Comparison of ENCODE assay signal across 8 mouse cellular contexts in the genomic region with DNA sequence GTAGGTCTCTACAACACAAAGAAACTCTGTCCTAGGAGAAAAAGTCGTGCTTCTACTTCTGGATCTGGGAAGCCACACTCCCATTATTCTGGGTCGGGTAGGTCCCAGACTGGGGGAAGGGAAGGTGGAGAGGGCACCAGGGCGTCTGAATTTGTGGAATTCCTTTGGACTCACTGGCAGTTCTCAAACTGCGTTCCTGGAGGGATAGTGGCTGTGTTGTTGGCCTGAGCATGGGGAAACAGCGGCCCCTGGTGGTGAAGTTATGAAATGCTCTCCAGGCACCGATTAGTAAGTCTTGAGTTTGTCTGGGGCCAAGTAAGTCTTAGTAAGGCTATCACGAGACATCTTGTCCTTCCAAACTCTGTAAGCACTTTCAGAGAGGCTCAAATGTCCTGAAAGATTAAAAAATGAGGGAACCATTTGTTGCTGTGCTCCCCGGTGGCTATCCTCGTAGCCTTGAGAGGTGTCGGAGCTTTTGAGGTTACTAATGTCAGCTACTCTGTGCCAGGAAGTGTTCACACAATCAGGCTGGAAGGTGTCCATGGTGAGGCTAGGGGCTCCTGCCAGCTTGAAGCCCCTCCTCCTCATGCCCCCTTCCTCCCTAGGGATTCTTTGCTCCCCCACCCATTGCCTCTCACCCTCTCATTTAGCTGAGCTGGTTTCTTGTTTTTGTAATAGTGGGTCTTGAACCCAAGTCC. TPM values are rescaled to one million over a fixed set of nuclear protein-coding genes. Genes with fewer than 3 reads are reported as not detected.
A peak's percentile ranks its signal among the peaks of the same experiment; 100 is the strongest.
DNase-seq lines count a peak whose midpoint lies in the region; ATAC-seq and TF ChIP-seq lines count a peak whose summit lies in the region.

No protein-coding gene starts in this region.

- H3K27ac ChIP-seq in heart, embryonic 11.5 days (ENCODE audit: low read depth, low read length), result no peak overlapping the region
- no peak overlapping the region for H3K27ac ChIP-seq in kidney, postnatal 0 days
- no peak overlapping the region for H3K27ac ChIP-seq in liver, embryonic 12.5 days
- H3K27ac ChIP-seq in neural tube, embryonic 11.5 days (ENCODE audit: low read depth, low read length), result no peak overlapping the region
- no peak overlapping the region for H3K27ac ChIP-seq in stomach, embryonic 16.5 days (ENCODE audit: low read length)

- peak; percentile 81 for ATAC-seq in CD4-positive, CD25-positive, alpha-beta regulatory T cell, adult 4 months
- peak; percentile 77 for ATAC-seq in erythroblast, adult 5-6 weeks (replicated peaks; ENCODE audit: low FRiP score, poor library complexity, severe bottlenecking)
- ATAC-seq in heart, embryonic 11.5 days (replicated peaks; ENCODE audit: insufficient number of reproducible peaks, low FRiP score, low TSS enrichment), result no peak; the same call in 1 of the 2 replicates
- peak; percentile 67 for ATAC-seq in kidney, postnatal 0 days (replicated peaks; ENCODE audit: low FRiP score, low read depth)
- ATAC-seq in liver, embryonic 12.5 days, result no peak
- 0 out of 2 replicates have a peak, but pooled peaks have one; percentile 48 for ATAC-seq in neural tube, embryonic 11.5 days (ENCODE audit: insufficient read depth, low FRiP score, low TSS enrichment)
- peak; percentile 49; the same call in 1 of the 2 replicates for ATAC-seq in stomach, embryonic 16.5 days (ENCODE audit: insufficient read depth, low FRiP score)

- no peaks in the 10 kb centered on the region for H3K27me3 ChIP-seq in heart, embryonic 11.5 days (ENCODE audit: control insufficient read depth, insufficient read depth, low read length)
- H3K27me3 ChIP-seq in kidney, postnatal 0 days (ENCODE audit: insufficient read depth, low read length), result no peaks in the 10 kb centered on the region
- H3K27me3 ChIP-seq in liver, embryonic 12.5 days (replicated peaks), result peaks cover 10% of the 10 kb centered on the region
- no peaks in the 10 kb centered on the region for H3K27me3 ChIP-seq in neural tube, embryonic 11.5 days (ENCODE audit: control insufficient read depth, insufficient read depth, low read length)
- H3K27me3 ChIP-seq in stomach, embryonic 16.5 days (ENCODE audit: control insufficient read depth, insufficient read depth, low read length), result no peaks in the 10 kb centered on the region

- no peaks in the 10 kb centered on the region for H3K9me3 ChIP-seq in heart, embryonic 11.5 days (replicated peaks; ENCODE audit: control insufficient read depth, low read length)
- no peaks in the 10 kb centered on the region for H3K9me3 ChIP-seq in kidney, postnatal 0 days (replicated peaks; ENCODE audit: low read length)
- no peaks in the 10 kb centered on the region for H3K9me3 ChIP-seq in liver, embryonic 12.5 days (replicated peaks)
- no peaks in the 10 kb centered on the region for H3K9me3 ChIP-seq in neural tube, embryonic 11.5 days (ENCODE audit: control insufficient read depth, low read length)
- H3K9me3 ChIP-seq in stomach, embryonic 16.5 days (replicated peaks; ENCODE audit: control insufficient read depth, low read length), result no peaks in the 10 kb centered on the region

- no peaks in the 10 kb centered on the region for H3K36me3 ChIP-seq in heart, embryonic 11.5 days (ENCODE audit: control insufficient read depth, insufficient read depth, low read length)
- H3K36me3 ChIP-seq in kidney, postnatal 0 days (ENCODE audit: insufficient read depth, low read length), result no peaks in the 10 kb centered on the region
- H3K36me3 ChIP-seq in liver, embryonic 12.5 days, result no peaks in the 10 kb centered on the region
- no peaks in the 10 kb centered on the region for H3K36me3 ChIP-seq in neural tube, embryonic 11.5 days (ENCODE audit: control insufficient read depth, insufficient read depth, low read length)
- H3K36me3 ChIP-seq in stomach, embryonic 16.5 days (ENCODE audit: control insufficient read depth, insufficient read depth, low read length), result no peaks in the 10 kb centered on the region

- H3K4me2 ChIP-seq in heart, embryonic 11.5 days, result peak overlapping the region; percentile 35
- no peak overlapping the region for H3K4me2 ChIP-seq in kidney, postnatal 0 days (ENCODE audit: low read length)
- H3K4me2 ChIP-seq in liver, embryonic 12.5 days, result 0 out of 2 replicates have a peak overlapping the region, but pooled peaks have one; percentile 24
- H3K4me2 ChIP-seq in neural tube, embryonic 11.5 days (ENCODE audit: low read depth), result no peak overlapping the region
- H3K4me2 ChIP-seq in stomach, embryonic 16.5 days (ENCODE audit: low read depth, low read length), result no peak overlapping the region

- TF ChIP-seq POLR2A in brain, embryonic 14.5 days (IDR thresholded peaks at IDR 0.05; ENCODE audit: borderline replicate concordance, extremely low read depth, insufficient read depth, insufficient read length, poor library complexity, severe bottlenecking), result no peak

- peak; percentile 94 for DNase-seq in brain, embryonic 14.5 days (ENCODE audit: low read depth)
- peak; percentile 95 for DNase-seq in kidney, postnatal 0 days (ENCODE audit: low spot score)
- DNase-seq in neural tube, embryonic 11.5 days (ENCODE audit: low spot score), result peak; percentile 90

- no peak overlapping the region for H3K9ac ChIP-seq in heart, embryonic 11.5 days (ENCODE audit: low read depth, low read length)
- no peak overlapping the region for H3K9ac ChIP-seq in kidney, postnatal 0 days (ENCODE audit: low read depth, low read length)
- H3K9ac ChIP-seq in liver, embryonic 12.5 days, result no peak overlapping the region
- H3K9ac ChIP-seq in neural tube, embryonic 11.5 days (ENCODE audit: low read length), result no peak overlapping the region
- H3K9ac ChIP-seq in stomach, embryonic 16.5 days (ENCODE audit: low read length), result no peak overlapping the region

- WGBS in heart, embryonic 11.5 days (ENCODE audit: insufficient replicate concordance), result 11% methylated on average over 10 of the region's 10 CpGs
- 6% methylated on average over 10 of the region's 10 CpGs for WGBS in kidney, postnatal 0 days
- 10% methylated on average over 10 of the region's 10 CpGs for WGBS in liver, embryonic 12.5 days (ENCODE audit: insufficient replicate concordance)
- 13% methylated on average over 10 of the region's 10 CpGs for WGBS in neural tube, embryonic 11.5 days
- 12% methylated on average over 10 of the region's 10 CpGs for whole genome bisulfite sequencing in stomach, embryonic 16.5 days

- peaks cover 18% of the 10 kb centered on the region for H3K4me1 ChIP-seq in heart, embryonic 11.5 days (ENCODE audit: control insufficient read depth, insufficient read depth, low read length)
- peaks cover 10% of the 10 kb centered on the region for H3K4me1 ChIP-seq in kidney, postnatal 0 days (replicated peaks; ENCODE audit: insufficient read depth, low read length)
- H3K4me1 ChIP-seq in liver, embryonic 12.5 days, result peaks cover 1% of the 10 kb centered on the region; the same call in 1 of the 2 replicates
- H3K4me1 ChIP-seq in neural tube, embryonic 11.5 days (ENCODE audit: control insufficient read depth, insufficient read depth, low read length), result no peaks in the 10 kb centered on the region
- H3K4me1 ChIP-seq in stomach, embryonic 16.5 days (ENCODE audit: control insufficient read depth, insufficient read depth, low read length), result peaks cover 22% of the 10 kb centered on the region

- TF ChIP-seq CTCF in brain, embryonic 14.5 days (IDR thresholded peaks at IDR 0.05; ENCODE audit: borderline replicate concordance, extremely low read depth, insufficient read depth, insufficient read length), result peak; percentile 94
- peak; percentile 99 for TF ChIP-seq CTCF in kidney, postnatal 0 days (IDR thresholded peaks at IDR 0.05; ENCODE audit: low read depth)

- H3K4me3 ChIP-seq in heart, embryonic 11.5 days (ENCODE audit: low read depth, low read length), result no peak overlapping the region
- H3K4me3 ChIP-seq in kidney, postnatal 0 days (replicated peaks; ENCODE audit: low read depth, low read length), result no peak overlapping the region
- no peak overlapping the region for H3K4me3 ChIP-seq in liver, embryonic 12.5 days
- H3K4me3 ChIP-seq in neural tube, embryonic 11.5 days (ENCODE audit: low read depth, low read length), result no peak overlapping the region
- no peak overlapping the region for H3K4me3 ChIP-seq in stomach, embryonic 16.5 days (replicated peaks; ENCODE audit: low read length)

RNA-seq across cellular contexts. Expression of a gene that starts 50.2 kb away (rescaled TPM):
- polyA plus RNA-seq in CD4-positive, CD25-positive, alpha-beta regulatory T cell, adult 4 months (2017; shearing (Covaris generic)), result 1 to 10 TPM; 1.2 to 2.0 TPM
- polyA plus RNA-seq in brain, embryonic 14.5 days (2012; rRNA removed), result 50.4 and 53.0 TPM in 2 replicates
- 0.42 and 1.3 TPM in 2 replicates for total RNA-seq in erythroblast, adult 5-6 weeks (2015; ENCODE audit: low replicate concordance)
- 0.68 and 2.1 TPM in 2 replicates for total RNA-seq in erythroblast, adult 5-6 weeks (2017; ENCODE audit: low replicate concordance)
- polyA plus RNA-seq in heart, embryonic 11.5 days (2014; fragmentation: Nextera tagmentation; extraction: Ambion mirVana), result 17.4 and 20.4 TPM in 2 replicates
- 18.2 and 24.1 TPM in 2 replicates for polyA plus RNA-seq in kidney, postnatal 0 days (2015; fragmentation: Nextera tagmentation; extraction: Ambion mirVana)
- polyA plus RNA-seq in liver, embryonic 12.5 days (2016; fragmentation: Nextera tagmentation; extraction: Ambion mirVana), result 8.3 and 8.4 TPM in 2 replicates
- 41.8 and 42.2 TPM in 2 replicates for polyA plus RNA-seq in neural tube, embryonic 11.5 days (2014; fragmentation: Nextera tagmentation; extraction: Ambion mirVana)
- 14.2 and 17.7 TPM in 2 replicates for polyA plus RNA-seq in stomach, embryonic 16.5 days (2015; fragmentation: Nextera tagmentation; extraction: Ambion mirVana)

Comparison
In these comparisons a context has a peak if more than half of its experiments do, and no peak if none do; other contexts are left out.
1. ATAC-seq: peak in CD4-positive, CD25-positive, alpha-beta regulatory T cell, adult 4 months (single experiment), erythroblast, adult 5-6 weeks (single experiment), kidney, postnatal 0 days (single experiment), neural tube, embryonic 11.5 days (single experiment) and stomach, embryonic 16.5 days (single experiment); none in heart, embryonic 11.5 days (single experiment) and liver, embryonic 12.5 days (single experiment).
2. H3K4me2 ChIP-seq: peak in heart, embryonic 11.5 days (single experiment) and liver, embryonic 12.5 days (single experiment); none in kidney, postnatal 0 days (single experiment), neural tube, embryonic 11.5 days (single experiment) and stomach, embryonic 16.5 days (single experiment).
3. Peak in every context shown above with its lines, with median percentiles within 50 percentile points of each other: DNase-seq.